Mouse (Mus musculus) erythroblast, embryonic 14.5 days (primary cell): Measurements from ENCODE around the gene Mgarp. TPM values are rescaled to one million over a fixed set of nuclear protein-coding genes. Genes with fewer than 3 reads are reported as not detected.
A peak's percentile ranks its signal among the peaks of the same experiment; 100 is the strongest.

Experiments
- H3K27me3 ChIP-seq: 2 replicates; pipeline ENCODE4 v1.6.1; 2012; ENCODE audit warnings: inconsistent platforms; ENCODE audit not compliant: control insufficient read depth
- H3K36me3 ChIP-seq: 2 replicates; pipeline ENCODE4 v1.6.1; 2012; ENCODE audit warnings: mild to moderate bottlenecking, inconsistent platforms; ENCODE audit not compliant: control insufficient read depth
- H3K4me1 ChIP-seq: 2 replicates; pipeline ENCODE4 v1.6.1; 2012; ENCODE audit warnings: inconsistent platforms; ENCODE audit not compliant: control insufficient read depth
- H3K4me3 ChIP-seq: replicated peaks from 2 replicates; pipeline ENCODE3; 2012; ENCODE audit warnings: moderate library complexity, mild to moderate bottlenecking, inconsistent platforms
- H3K9me3 ChIP-seq: 2 replicates; pipeline ENCODE4 v1.6.1; 2012; ENCODE audit warnings: low read length, inconsistent platforms, mixed read lengths; ENCODE audit not compliant: control insufficient read depth
- GATA1 ChIP-seq: IDR thresholded peaks from 2 replicates; pipeline ENCODE4 v1.6.1; 2012; ENCODE audit warnings: low read length, inconsistent platforms, mixed read lengths
- TAL1 ChIP-seq: IDR thresholded peaks from 3 replicates; pipeline ENCODE4 v1.6.1; 2012; ENCODE audit warnings: low read length, inconsistent platforms, mixed read lengths
- polyA plus RNA-seq: library from polyadenylated mRNA; stranded (reverse); fragments of >175 nt; gene quantifications from 2 replicates; pipeline ENCODE4 v1.2.3, GENCODE M21; 2012

Gene Mgarp
- polyA plus RNA-seq, 1 experiment, result 0.08 TPM

DNA sequence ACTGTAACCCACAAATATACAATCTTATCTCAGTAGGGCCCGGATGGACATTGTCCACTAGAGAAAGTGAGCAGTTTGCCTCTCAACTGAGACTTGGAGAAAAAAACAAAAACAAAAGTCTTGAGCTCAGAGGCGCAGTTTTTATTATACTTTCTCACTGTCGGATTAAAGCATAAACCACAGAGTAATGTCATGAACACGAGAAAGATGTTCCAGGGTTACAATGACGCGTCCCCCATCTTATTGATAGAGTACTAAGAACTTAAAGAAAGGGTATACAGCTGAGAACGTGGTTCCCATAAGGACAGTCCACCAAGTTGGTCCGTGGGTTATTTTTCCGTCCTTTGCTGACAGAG, 57.2 kb downstream of the Mgarp start:
- Histone ChIP-seq H3K27me3 (no peaks in the 10 kb centered on the region), H3K36me3 (peaks cover 18% of the 10 kb centered on the region), H3K4me1 (peaks cover 60% of the 10 kb centered on the region), H3K4me3 (peak overlapping the region; percentile 97), H3K9me3 (peaks cover 5% of the 10 kb centered on the region; the same call in 1 of the 2 replicates)
- TF ChIP-seq TAL1 (no peak), GATA1 (no peak)

Other genes starting within 250 kb of the Mgarp start
- gene Noct, start 172.3 kb downstream of the Mgarp start, polyA plus RNA-seq, result 4.8 and 6.1 TPM in 2 replicates
- gene Elf2, start 56.1 kb downstream of the Mgarp start, polyA plus RNA-seq, result 1.1 and 1.4 TPM in 2 replicates
- gene Ndufc1, start 12.2 kb upstream of the Mgarp start, polyA plus RNA-seq, result 4.2 and 5.7 TPM in 2 replicates
- 1.2 TPM in 2 replicates for gene Naa15, start 18.4 kb upstream of the Mgarp start, polyA plus RNA-seq
- 0.09 and 0.18 TPM in 2 replicates for gene Rab33b, start 87.2 kb upstream of the Mgarp start, polyA plus RNA-seq
- gene Setd7, start 164.1 kb upstream of the Mgarp start, polyA plus RNA-seq, result 0.02 and 0.24 TPM in 2 replicates